Mouse (Mus musculus) mature B cell (primary cell): Measurements from ENCODE around the gene Fam181a.

ENCODE experiments used
- in situ Hi-C: fragments of 300-500 bp; cut with MboI; formaldehyde crosslinking; loops from 2 replicates; pipeline ENCODE4 v1.14.3; 2019

Gene Fam181a

GRCm38 (mm10) chr12:103314640-103315361, 4.0 kb downstream of the Fam181a start:
- in situ Hi-C loops, result no loop called here

- in situ Hi-C loops, result no loop called here
Observed at GRCm38 (mm10) chr12:103315831-103316545, 5.2 kb downstream of the Fam181a start.

GRCm38 (mm10) chr12:103322801-103323200, 12.0 kb downstream of the Fam181a start:
- in situ Hi-C loops, result no loop called here

GRCm38 (mm10) chr12:103325156-103325857, 14.5 kb downstream of the Fam181a start:
- in situ Hi-C loops, result no loop called here

GRCm38 (mm10) chr12:103326569-103326968, 15.8 kb downstream of the Fam181a start:
- in situ Hi-C loops, result no loop called here

GRCm38 (mm10) chr12:103327107-103327506, 16.3 kb downstream of the Fam181a start:
- in situ Hi-C loops, result no loop called here

- in situ Hi-C loops, result no loop called here
Observed at GRCm38 (mm10) chr12:103328448-103329191, 17.8 kb downstream of the Fam181a start.

- in situ Hi-C loops, result no loop called here
Observed at GRCm38 (mm10) chr12:103331491-103331890, 20.7 kb downstream of the Fam181a start.

- in situ Hi-C loops, result no loop called here
Observed at GRCm38 (mm10) chr12:103332879-103333278, 22.1 kb downstream of the Fam181a start.

- in situ Hi-C loops, result no loop called here
Observed at GRCm38 (mm10) chr12:103333426-103333825, 22.7 kb downstream of the Fam181a start.

GRCm38 (mm10) chr12:103336766-103337165, 26.0 kb downstream of the Fam181a start:
- in situ Hi-C loops, result no loop called here

GRCm38 (mm10) chr12:103338162-103338798, 27.5 kb downstream of the Fam181a start:
- in situ Hi-C loops, result no loop called here

GRCm38 (mm10) chr12:103341212-103341611, 30.4 kb downstream of the Fam181a start:
- in situ Hi-C loops, result no loop called here

- in situ Hi-C loops, result no loop called here
Observed at GRCm38 (mm10) chr12:103343456-103343855, 32.7 kb downstream of the Fam181a start.

- in situ Hi-C loops, result no loop called here
Observed at GRCm38 (mm10) chr12:103344934-103345333, 34.2 kb downstream of the Fam181a start.

GRCm38 (mm10) chr12:103346945-103347344, 36.2 kb downstream of the Fam181a start:
- in situ Hi-C loops, result no loop called here

- in situ Hi-C loops, result no loop called here
Observed at GRCm38 (mm10) chr12:103347406-103347805, 36.6 kb downstream of the Fam181a start.

- in situ Hi-C loops, result no loop called here
Observed at GRCm38 (mm10) chr12:103348506-103348905, 37.7 kb downstream of the Fam181a start.

GRCm38 (mm10) chr12:103352735-103353134, 42.0 kb downstream of the Fam181a start:
- in situ Hi-C loops, result no loop called here

GRCm38 (mm10) chr12:103353538-103353937, 42.8 kb downstream of the Fam181a start:
- in situ Hi-C loops, result no loop called here

GRCm38 (mm10) chr12:103355746-103356414, 45.1 kb downstream of the Fam181a start, which contains the start of gene Asb2:
Gene Asb2, minus strand, starts transcription at chr12:103356001.
- in situ Hi-C loops, result no loop called here
